Mouse (Mus musculus): ENCODE data around the gene Olfr1196.
"Not testable (repeated sequence)": the region's sequence is repeated elsewhere in the genome, so short reads cannot be mapped to it uniquely, and the experiment has no call there.

Olfr1196 gene

GRCm38 (mm10) chr2:88704497-88704896 is at the start of gene Olfr1196:
Gene Olfr1196 (minus strand): TSS chr2:88704597.
- DNase-seq (ENCODE audit: low spot score in 2 of 2): no peak

- DNase-seq (ENCODE audit: low spot score in 2 of 2): no peak
These were observed 46.9 kb upstream of the Olfr1196 start, which contains the start of gene Olfr1198 for GRCm38 (mm10) chr2:88751270-88751669. Gene Olfr1198 (minus strand): TSS chr2:88751370.

GRCm38 (mm10) chr2:88743379-88743778 is 39.0 kb upstream of the Olfr1196 start:
- no peak for DNase-seq (ENCODE audit: low spot score in 2 of 2)

- DNase-seq (ENCODE audit: low spot score in 2 of 2): no peak
These were observed 27.9 kb upstream of the Olfr1196 start, which contains the start of gene Olfr1197 for GRCm38 (mm10) chr2:88732266-88732665. Gene Olfr1197 (minus strand): TSS chr2:88732366.

GRCm38 (mm10) chr2:88689087-88689486 is 15.3 kb downstream of the Olfr1196 start, which contains the start of gene Olfr1195:
Gene Olfr1195 (minus strand): TSS chr2:88689187.
- no peak for DNase-seq (ENCODE audit: low spot score in 2 of 2)

GRCm38 (mm10) chr2:88675328-88675727 is 29.1 kb downstream of the Olfr1196 start, which contains the start of gene Olfr1193:
Gene Olfr1193 (plus strand): TSS chr2:88675628.
- DNase-seq (ENCODE audit: low spot score in 2 of 2): not testable (repeated sequence)

GRCm38 (mm10) chr2:88648209-88648608 is 56.2 kb downstream of the Olfr1196 start, which contains the start of gene Olfr1192-ps1:
Gene Olfr1192-ps1 (plus strand): TSS chr2:88648509.
- no peak for DNase-seq (ENCODE audit: low spot score in 2 of 2)

Data from spleen, postnatal 14 days (tissue).